Mouse (Mus musculus): ENCODE data around the gene Gnaq. TPM values are rescaled to one million over a fixed set of nuclear protein-coding genes. Genes with fewer than 3 reads are reported as not detected.
"Not testable (repeated sequence)": the region's sequence is repeated elsewhere in the genome, so short reads cannot be mapped to it uniquely, and the experiment has no call there.

Gene Gnaq
- polyA plus RNA-seq, 1 experiment, result not detected

- Histone ChIP-seq H3K4me3 (replicated peaks) (no peak overlapping the region), H3K9me3 (ENCODE audit: control insufficient read depth, low read length) (no peaks in the 10 kb centered on the region), H3K27me3 (ENCODE audit: control insufficient read depth) (no peaks in the 10 kb centered on the region), H3K36me3 (ENCODE audit: control insufficient read depth) (no peaks in the 10 kb centered on the region), H3K4me1 (ENCODE audit: control insufficient read depth) (no peaks in the 10 kb centered on the region)
- no peak for TF ChIP-seq TAL1 (IDR thresholded peaks at IDR 0.05; ENCODE audit: low read length)
- TF ChIP-seq GATA1 (IDR thresholded peaks at IDR 0.05; ENCODE audit: low read length), result no peak
Observed at GRCm38 (mm10) chr19:16160759-16161158, 28.1 kb downstream of the Gnaq start.

DNA sequence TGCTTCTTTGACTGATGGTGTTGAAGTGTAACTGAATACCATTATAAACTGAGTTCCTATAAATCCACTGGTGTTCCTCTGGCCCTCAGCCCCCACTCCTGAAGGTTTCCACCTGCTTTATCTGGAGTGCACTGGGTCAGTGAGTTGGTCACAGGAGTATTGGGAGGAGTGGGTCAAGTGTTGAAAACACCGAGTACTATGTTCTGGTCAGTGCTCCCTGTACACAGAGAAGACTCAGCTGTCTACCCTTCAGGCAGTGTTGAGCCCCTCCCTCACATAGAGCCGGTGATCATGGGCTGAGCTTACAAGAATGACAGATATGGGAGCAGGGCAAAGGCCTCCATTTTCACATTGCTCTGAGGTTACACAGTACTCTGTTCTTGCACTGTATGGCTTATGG, 28.6 kb downstream of the Gnaq start:
- TF ChIP-seq TAL1 (IDR thresholded peaks at IDR 0.05; ENCODE audit: low read length) (no peak), GATA1 (IDR thresholded peaks at IDR 0.05; ENCODE audit: low read length) (no peak)
- no peaks in the 10 kb centered on the region for H3K27me3 ChIP-seq (ENCODE audit: control insufficient read depth)
- H3K9me3 ChIP-seq (ENCODE audit: control insufficient read depth, low read length), result no peaks in the 10 kb centered on the region
- H3K4me3 ChIP-seq (replicated peaks), result no peak overlapping the region
- no peaks in the 10 kb centered on the region for H3K36me3 ChIP-seq (ENCODE audit: control insufficient read depth)
- no peaks in the 10 kb centered on the region for H3K4me1 ChIP-seq (ENCODE audit: control insufficient read depth)

DNA sequence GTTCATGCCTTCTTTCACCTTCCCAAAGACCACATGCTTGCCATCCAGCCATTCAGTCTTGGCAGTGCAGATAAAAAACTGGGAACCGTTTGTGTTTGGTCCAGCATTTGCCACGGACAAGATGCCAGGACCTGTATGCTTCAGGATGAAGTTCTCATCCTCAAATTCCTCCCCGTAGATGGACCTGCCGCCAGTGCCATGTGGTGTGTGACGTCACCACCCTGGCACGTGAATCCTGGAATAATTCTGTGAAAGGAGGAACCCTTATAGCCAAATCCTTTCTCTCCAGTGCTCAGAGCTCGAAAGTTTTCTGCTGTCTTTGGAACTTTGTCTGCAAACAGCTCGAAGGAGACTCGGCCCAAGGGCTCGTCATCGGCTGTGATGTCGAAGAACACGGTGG, 31.8 kb downstream of the Gnaq start:
- H3K27me3 ChIP-seq (ENCODE audit: control insufficient read depth); H3K4me1 ChIP-seq (ENCODE audit: control insufficient read depth); H3K4me3 ChIP-seq (replicated peaks); H3K9me3 ChIP-seq (ENCODE audit: control insufficient read depth, low read length); H3K36me3 ChIP-seq (ENCODE audit: control insufficient read depth): not testable (repeated sequence)

DNA sequence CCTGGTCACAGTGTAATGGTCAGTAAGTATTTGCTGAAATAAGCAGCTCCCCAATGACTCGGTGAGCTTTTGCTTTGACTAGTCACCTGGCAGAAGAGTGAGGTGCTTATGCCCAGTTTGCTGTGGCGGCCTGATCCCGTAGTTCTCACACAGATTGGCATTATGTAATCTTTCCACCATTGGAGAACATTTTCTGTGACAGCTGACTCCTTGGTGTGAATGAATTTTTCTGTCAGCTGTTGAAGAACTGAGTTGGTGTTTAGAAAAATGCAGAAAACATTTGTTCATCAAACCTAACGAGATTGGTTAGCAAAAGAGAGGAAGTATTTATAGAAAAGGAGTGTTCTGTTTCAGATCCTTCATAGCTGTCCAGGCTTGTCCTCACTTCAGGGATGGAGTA, 34.6 kb downstream of the Gnaq start:
- H3K27me3 ChIP-seq (ENCODE audit: control insufficient read depth), result no peaks in the 10 kb centered on the region
- no peak overlapping the region for H3K4me3 ChIP-seq (replicated peaks)
- TF ChIP-seq TAL1 (IDR thresholded peaks at IDR 0.05; ENCODE audit: low read length) (no peak), GATA1 (IDR thresholded peaks at IDR 0.05; ENCODE audit: low read length) (no peak)
- H3K36me3 ChIP-seq (ENCODE audit: control insufficient read depth), result no peaks in the 10 kb centered on the region
- no peaks in the 10 kb centered on the region for H3K4me1 ChIP-seq (ENCODE audit: control insufficient read depth)
- H3K9me3 ChIP-seq (ENCODE audit: control insufficient read depth, low read length), result no peaks in the 10 kb centered on the region

- TF ChIP-seq TAL1 (IDR thresholded peaks at IDR 0.05; ENCODE audit: low read length), result no peak
- TF ChIP-seq GATA1 (IDR thresholded peaks at IDR 0.05; ENCODE audit: low read length), result no peak
- Histone ChIP-seq H3K36me3 (ENCODE audit: control insufficient read depth) (no peaks in the 10 kb centered on the region), H3K27me3 (ENCODE audit: control insufficient read depth) (no peaks in the 10 kb centered on the region), H3K9me3 (ENCODE audit: control insufficient read depth, low read length) (no peaks in the 10 kb centered on the region), H3K4me1 (ENCODE audit: control insufficient read depth) (no peaks in the 10 kb centered on the region), H3K4me3 (replicated peaks) (no peak overlapping the region)
Observed at GRCm38 (mm10) chr19:16168192-16168591, 35.6 kb downstream of the Gnaq start.

DNA sequence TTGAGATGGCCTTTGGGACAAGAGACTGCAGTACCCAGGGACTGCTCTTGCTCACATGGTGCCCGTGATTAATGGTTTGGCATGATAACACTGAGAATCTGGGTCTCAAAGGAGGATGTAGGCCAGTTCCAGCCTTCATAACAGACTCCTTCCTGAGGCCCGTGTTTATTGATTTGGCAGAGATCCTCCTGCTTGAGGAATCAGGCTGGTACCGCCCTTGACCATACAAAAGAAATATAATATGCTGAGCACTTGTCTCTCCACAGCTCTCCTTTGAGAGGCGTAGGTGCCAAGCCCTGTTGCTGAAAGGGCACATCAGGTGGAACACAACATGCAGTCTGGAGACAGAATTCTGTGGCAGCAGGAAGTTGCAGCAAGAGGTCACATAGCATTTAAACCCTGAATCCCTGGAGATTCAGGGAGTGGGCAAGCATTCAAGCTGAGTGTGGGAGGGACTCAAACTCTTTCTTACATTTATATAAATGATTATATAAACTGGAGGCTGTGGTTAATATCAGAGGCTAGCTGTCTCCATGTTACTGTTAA, 36.1 kb downstream of the Gnaq start:
- no peak overlapping the region for H3K4me3 ChIP-seq (replicated peaks)
- H3K4me1 ChIP-seq (ENCODE audit: control insufficient read depth), result no peaks in the 10 kb centered on the region
- H3K27me3 ChIP-seq (ENCODE audit: control insufficient read depth), result no peaks in the 10 kb centered on the region
- no peak for TF ChIP-seq TAL1 (IDR thresholded peaks at IDR 0.05; ENCODE audit: low read length)
- TF ChIP-seq GATA1 (IDR thresholded peaks at IDR 0.05; ENCODE audit: low read length), result no peak
- no peaks in the 10 kb centered on the region for H3K36me3 ChIP-seq (ENCODE audit: control insufficient read depth)
- no peaks in the 10 kb centered on the region for H3K9me3 ChIP-seq (ENCODE audit: control insufficient read depth, low read length)

GRCm38 (mm10) chr19:16170724-16171123, 38.1 kb downstream of the Gnaq start:
- Histone ChIP-seq H3K4me1 (ENCODE audit: control insufficient read depth) (no peaks in the 10 kb centered on the region), H3K4me3 (replicated peaks) (no peak overlapping the region), H3K27me3 (ENCODE audit: control insufficient read depth) (no peaks in the 10 kb centered on the region), H3K36me3 (ENCODE audit: control insufficient read depth) (no peaks in the 10 kb centered on the region), H3K9me3 (ENCODE audit: control insufficient read depth, low read length) (no peaks in the 10 kb centered on the region)
- TF ChIP-seq GATA1 (IDR thresholded peaks at IDR 0.05; ENCODE audit: low read length), result no peak
- no peak for TF ChIP-seq TAL1 (IDR thresholded peaks at IDR 0.05; ENCODE audit: low read length)

DNA sequence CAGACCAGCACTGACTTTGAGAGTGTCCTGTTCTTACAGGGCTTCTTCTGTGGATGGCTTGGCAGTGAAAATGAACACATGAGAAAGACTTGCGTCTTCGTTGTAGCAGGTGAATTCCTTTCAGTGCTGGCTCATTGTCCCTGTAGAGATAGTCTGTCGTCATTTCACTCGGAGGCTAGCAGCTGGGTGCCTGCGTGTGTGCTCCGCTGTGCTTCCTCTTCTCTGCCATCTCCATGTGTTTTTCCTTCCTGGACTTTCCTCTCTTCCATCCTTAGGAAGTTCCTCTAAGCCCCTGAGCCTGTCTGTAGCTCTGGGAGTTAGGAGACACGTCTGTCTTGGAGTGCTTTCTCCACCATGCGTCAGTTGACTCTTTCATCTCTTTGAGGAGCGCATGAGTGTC, 41.1 kb downstream of the Gnaq start:
- no peak for TF ChIP-seq TAL1 (IDR thresholded peaks at IDR 0.05; ENCODE audit: low read length)
- TF ChIP-seq GATA1 (IDR thresholded peaks at IDR 0.05; ENCODE audit: low read length), result no peak
- Histone ChIP-seq H3K27me3 (ENCODE audit: control insufficient read depth) (no peaks in the 10 kb centered on the region), H3K36me3 (ENCODE audit: control insufficient read depth) (no peaks in the 10 kb centered on the region), H3K4me1 (ENCODE audit: control insufficient read depth) (no peaks in the 10 kb centered on the region), H3K4me3 (replicated peaks) (no peak overlapping the region), H3K9me3 (ENCODE audit: control insufficient read depth, low read length) (no peaks in the 10 kb centered on the region)

DNA sequence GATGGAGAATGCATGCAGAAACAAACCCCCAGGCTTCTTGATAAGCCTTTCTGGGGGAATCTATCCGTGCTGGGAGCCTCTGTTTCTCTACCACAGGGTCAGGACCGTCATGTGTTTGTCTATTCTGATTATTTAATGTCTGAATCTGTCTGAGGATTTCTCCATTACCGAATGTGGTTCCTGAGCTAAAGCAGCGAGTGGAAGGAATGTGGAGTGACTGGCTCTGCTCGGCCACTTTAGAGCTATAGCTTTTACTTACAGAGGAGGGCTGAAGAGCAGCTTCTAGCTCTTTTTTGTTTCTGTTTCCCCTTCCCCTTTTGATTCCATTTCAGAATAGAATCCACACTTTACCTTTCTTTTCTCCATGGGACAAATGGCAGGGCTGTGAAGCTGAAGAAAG, 43.8 kb downstream of the Gnaq start:
- Histone ChIP-seq H3K27me3 (ENCODE audit: control insufficient read depth) (no peaks in the 10 kb centered on the region), H3K4me1 (ENCODE audit: control insufficient read depth) (no peaks in the 10 kb centered on the region), H3K4me3 (replicated peaks) (no peak overlapping the region), H3K9me3 (ENCODE audit: control insufficient read depth, low read length) (no peaks in the 10 kb centered on the region), H3K36me3 (ENCODE audit: control insufficient read depth) (no peaks in the 10 kb centered on the region)
- no peak for TF ChIP-seq TAL1 (IDR thresholded peaks at IDR 0.05; ENCODE audit: low read length)
- TF ChIP-seq GATA1 (IDR thresholded peaks at IDR 0.05; ENCODE audit: low read length), result no peak

- no peak for TF ChIP-seq TAL1 (IDR thresholded peaks at IDR 0.05; ENCODE audit: low read length)
- no peak for TF ChIP-seq GATA1 (IDR thresholded peaks at IDR 0.05; ENCODE audit: low read length)
- H3K27me3 ChIP-seq (ENCODE audit: control insufficient read depth), result no peaks in the 10 kb centered on the region
- H3K4me1 ChIP-seq (ENCODE audit: control insufficient read depth), result no peaks in the 10 kb centered on the region
- H3K36me3 ChIP-seq (ENCODE audit: control insufficient read depth), result no peaks in the 10 kb centered on the region
- no peaks in the 10 kb centered on the region for H3K9me3 ChIP-seq (ENCODE audit: control insufficient read depth, low read length)
- H3K4me3 ChIP-seq (replicated peaks), result no peak overlapping the region
Observed at GRCm38 (mm10) chr19:16177139-16177727, 44.6 kb downstream of the Gnaq start.

Data from erythroblast, embryonic 14.5 days (primary cell).